Mouse (Mus musculus): ENCODE results near the gene Zfp3. TPM values are rescaled to one million over a fixed set of nuclear protein-coding genes. Genes with fewer than 3 reads are reported as not detected.

Zfp3 gene
- polyA plus RNA-seq, 2 experiments: 4.4 to 5.9 TPM

DNA sequence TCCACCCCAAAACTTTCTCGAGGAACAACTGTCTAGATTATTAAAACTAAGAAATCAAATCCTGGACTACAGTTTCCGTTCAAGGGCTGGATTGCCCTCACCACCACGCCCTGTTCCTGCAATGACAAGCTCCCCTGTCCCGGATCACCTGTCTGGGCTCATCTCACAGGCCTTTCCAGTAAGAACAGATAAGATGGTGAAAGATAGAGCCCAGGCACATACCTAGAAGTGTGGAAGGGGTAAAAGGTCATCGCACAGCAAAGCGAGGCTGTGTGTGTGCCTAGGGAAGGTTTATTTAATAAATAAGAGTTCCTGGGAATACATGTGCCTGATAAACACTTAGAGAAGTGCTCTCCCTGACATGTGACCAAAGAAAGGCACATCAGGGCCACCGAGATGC is 18.4 kb upstream of the Zfp3 start:
- ATAC-seq (ENCODE audit: low FRiP score, low read depth) (no peak), DNase-seq (ENCODE audit: low spot score) (no peak)
- H3K27ac ChIP-seq (replicated peaks; ENCODE audit: low read depth, low read length): no peak overlapping the region
- H3K9ac ChIP-seq (ENCODE audit: low read depth, low read length, severe bottlenecking): no peak overlapping the region
- H3K36me3 ChIP-seq (ENCODE audit: control insufficient read depth, insufficient read depth, low read length): no peaks in the 10 kb centered on the region
- no peaks in the 10 kb centered on the region for H3K9me3 ChIP-seq (ENCODE audit: control insufficient read depth, low read length)
- 85% methylated on average over 7 of the region's 7 CpGs for WGBS
- H3K4me3 ChIP-seq (replicated peaks; ENCODE audit: low read length): no peak overlapping the region
- H3K27me3 ChIP-seq (ENCODE audit: control insufficient read depth, insufficient read depth, low read length): no peaks in the 10 kb centered on the region
- no peaks in the 10 kb centered on the region for H3K4me1 ChIP-seq (ENCODE audit: control insufficient read depth, insufficient read depth, low read length)
- no peak overlapping the region for H3K4me2 ChIP-seq (replicated peaks; ENCODE audit: low read depth, low read length, severe bottlenecking)
- no peak for TF ChIP-seq POLR2A (IDR thresholded peaks at IDR 0.05; ENCODE audit: borderline replicate concordance, extremely low read depth, insufficient read depth, insufficient read length)

DNA sequence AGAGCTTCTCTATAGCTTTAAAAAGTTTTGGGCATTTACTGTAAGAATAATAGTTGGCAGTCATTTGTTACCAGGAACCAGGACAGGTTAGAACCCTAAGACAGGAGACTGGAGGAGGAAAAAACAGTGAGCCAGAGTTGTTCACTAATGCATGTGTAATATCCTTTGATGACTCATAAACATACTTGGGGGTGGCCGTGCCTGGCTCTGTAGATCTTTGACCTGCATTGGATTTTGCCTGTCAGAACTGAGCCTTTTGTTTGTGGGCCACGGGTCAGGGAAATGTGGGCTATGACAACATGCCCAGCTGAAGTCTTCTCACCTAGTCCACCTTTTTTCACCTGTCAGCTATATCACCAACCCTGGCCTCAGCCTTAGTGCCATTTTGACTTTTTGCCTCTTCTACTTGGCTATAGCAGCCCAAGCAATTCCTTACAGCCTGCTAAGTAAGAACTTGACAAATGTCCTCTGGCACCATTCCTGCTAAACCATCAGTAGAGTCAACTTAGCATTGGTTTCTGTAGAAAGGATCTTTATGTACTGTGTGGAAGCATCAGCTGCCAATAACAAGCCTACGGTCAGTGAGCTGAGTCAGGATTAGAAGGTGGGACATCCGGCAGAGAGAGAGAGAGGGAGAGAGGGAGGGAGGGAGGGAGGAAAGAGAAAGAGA is 16.0 kb upstream of the Zfp3 start:
- no peak overlapping the region for H3K4me2 ChIP-seq (replicated peaks; ENCODE audit: low read depth, low read length, severe bottlenecking)
- ATAC-seq (ENCODE audit: low FRiP score, low read depth) (no peak), DNase-seq (ENCODE audit: low spot score) (no peak)
- H3K9me3 ChIP-seq (ENCODE audit: control insufficient read depth, low read length): no peaks in the 10 kb centered on the region
- no peak overlapping the region for H3K27ac ChIP-seq (replicated peaks; ENCODE audit: low read depth, low read length)
- H3K4me1 ChIP-seq (ENCODE audit: control insufficient read depth, insufficient read depth, low read length): no peaks in the 10 kb centered on the region
- no peak for TF ChIP-seq POLR2A (IDR thresholded peaks at IDR 0.05; ENCODE audit: borderline replicate concordance, extremely low read depth, insufficient read depth, insufficient read length)
- 85% methylated on average over 4 of the region's 4 CpGs for WGBS
- no peak overlapping the region for H3K9ac ChIP-seq (ENCODE audit: low read depth, low read length, severe bottlenecking)
- H3K27me3 ChIP-seq (ENCODE audit: control insufficient read depth, insufficient read depth, low read length): no peaks in the 10 kb centered on the region
- no peak overlapping the region for H3K4me3 ChIP-seq (replicated peaks; ENCODE audit: low read length)
- H3K36me3 ChIP-seq (ENCODE audit: control insufficient read depth, insufficient read depth, low read length): no peaks in the 10 kb centered on the region

DNA sequence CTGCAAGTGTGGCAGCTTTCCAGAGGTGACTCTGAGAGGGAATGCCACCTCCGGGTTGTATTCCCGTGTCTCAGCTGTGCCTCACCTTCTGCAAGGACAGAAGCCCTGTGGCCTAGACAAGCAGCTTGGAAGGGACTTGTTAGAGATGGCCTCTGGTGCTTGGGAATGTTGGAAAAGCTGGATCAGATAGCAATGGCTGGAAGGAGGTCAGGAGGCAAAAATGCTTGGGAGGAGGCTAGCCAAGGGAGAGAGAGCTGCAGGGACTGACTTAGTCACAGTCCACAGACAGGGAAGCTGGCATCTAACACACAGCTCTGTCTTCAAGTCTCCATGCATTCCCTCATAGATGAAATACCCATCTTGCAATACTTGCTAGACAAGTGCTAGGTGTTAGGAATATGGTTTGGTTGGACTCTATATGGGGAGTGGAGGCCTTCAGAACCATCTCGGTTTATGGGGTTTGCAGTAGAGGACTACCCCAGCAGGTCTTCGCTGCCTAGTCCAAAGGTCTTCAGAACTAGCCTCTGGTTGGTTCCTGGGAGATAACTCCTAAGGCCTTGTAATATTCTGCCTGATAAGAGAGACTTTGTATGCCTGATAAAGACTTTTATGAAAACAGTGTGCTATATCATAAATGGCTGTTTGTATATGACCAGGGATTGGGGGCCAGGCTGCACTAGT is 11.5 kb upstream of the Zfp3 start:
- Histone ChIP-seq H3K4me1 (ENCODE audit: control insufficient read depth, insufficient read depth, low read length) (no peaks in the 10 kb centered on the region), H3K9me3 (ENCODE audit: control insufficient read depth, low read length) (no peaks in the 10 kb centered on the region), H3K4me3 (replicated peaks; ENCODE audit: low read length) (no peak overlapping the region), H3K27me3 (ENCODE audit: control insufficient read depth, insufficient read depth, low read length) (no peaks in the 10 kb centered on the region), H3K4me2 (replicated peaks; ENCODE audit: low read depth, low read length, severe bottlenecking) (no peak overlapping the region), H3K9ac (ENCODE audit: low read depth, low read length, severe bottlenecking) (no peak overlapping the region), H3K36me3 (ENCODE audit: control insufficient read depth, insufficient read depth, low read length) (no peaks in the 10 kb centered on the region), H3K27ac (replicated peaks; ENCODE audit: low read depth, low read length) (no peak overlapping the region)
- DNase-seq (ENCODE audit: low spot score): no peak
- ATAC-seq (ENCODE audit: low FRiP score, low read depth): no peak
- 78% methylated on average over 4 of the region's 4 CpGs for WGBS
- TF ChIP-seq POLR2A (IDR thresholded peaks at IDR 0.05; ENCODE audit: borderline replicate concordance, extremely low read depth, insufficient read depth, insufficient read length): no peak

DNA sequence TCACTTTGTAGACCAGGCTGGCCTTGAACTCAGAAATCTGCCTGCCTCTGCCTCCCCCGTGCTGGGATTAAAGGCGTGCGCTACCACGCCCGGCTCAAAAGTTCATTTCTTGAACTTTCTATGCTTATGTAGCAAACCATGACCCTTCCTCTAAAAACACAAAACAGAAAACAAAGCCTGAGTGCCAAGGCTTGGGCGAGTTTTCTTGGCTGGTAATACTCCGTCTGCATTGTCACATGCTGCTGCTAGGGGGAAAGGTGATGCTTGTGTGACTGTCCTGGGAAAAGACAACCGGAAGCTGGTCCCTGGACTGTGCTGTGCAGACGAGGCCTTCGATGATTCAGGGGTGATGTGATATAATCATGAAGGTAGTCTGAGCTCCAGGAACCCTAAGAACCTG is 10.9 kb upstream of the Zfp3 start:
- 86% methylated on average over 10 of the region's 10 CpGs for WGBS
- TF ChIP-seq POLR2A (IDR thresholded peaks at IDR 0.05; ENCODE audit: borderline replicate concordance, extremely low read depth, insufficient read depth, insufficient read length): no peak
- Histone ChIP-seq H3K27me3 (ENCODE audit: control insufficient read depth, insufficient read depth, low read length) (no peaks in the 10 kb centered on the region), H3K4me1 (ENCODE audit: control insufficient read depth, insufficient read depth, low read length) (no peaks in the 10 kb centered on the region), H3K4me2 (replicated peaks; ENCODE audit: low read depth, low read length, severe bottlenecking) (no peak overlapping the region), H3K36me3 (ENCODE audit: control insufficient read depth, insufficient read depth, low read length) (no peaks in the 10 kb centered on the region), H3K9ac (ENCODE audit: low read depth, low read length, severe bottlenecking) (no peak overlapping the region), H3K27ac (replicated peaks; ENCODE audit: low read depth, low read length) (no peak overlapping the region), H3K4me3 (replicated peaks; ENCODE audit: low read length) (no peak overlapping the region), H3K9me3 (ENCODE audit: control insufficient read depth, low read length) (no peaks in the 10 kb centered on the region)
- no peak for DNase-seq (ENCODE audit: low spot score)
- no peak for ATAC-seq (ENCODE audit: low FRiP score, low read depth)

DNA sequence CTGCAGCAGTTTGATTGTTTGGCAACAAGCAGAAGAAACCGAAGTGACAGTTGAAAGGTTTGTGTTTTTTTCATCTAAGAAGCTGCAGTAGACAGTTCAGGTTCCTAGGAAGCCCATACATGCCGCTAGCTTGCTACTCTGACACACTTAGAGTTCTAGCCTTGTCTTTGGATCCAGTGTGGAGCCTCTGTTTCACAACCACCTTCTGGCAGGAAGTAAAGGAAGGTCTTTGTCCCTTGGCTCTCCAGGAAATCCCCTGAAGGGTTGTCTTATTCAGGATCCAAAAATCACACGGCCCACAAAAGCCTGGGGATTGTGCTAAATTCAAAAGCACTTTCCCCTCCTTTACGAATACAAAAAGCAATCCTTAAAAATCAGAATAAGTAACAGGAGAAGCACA is 9.5 kb upstream of the Zfp3 start:
- DNase-seq (ENCODE audit: low spot score) (no peak), ATAC-seq (ENCODE audit: low FRiP score, low read depth) (no peak)
- H3K4me1 ChIP-seq (ENCODE audit: control insufficient read depth, insufficient read depth, low read length): no peaks in the 10 kb centered on the region
- no peak overlapping the region for H3K4me3 ChIP-seq (replicated peaks; ENCODE audit: low read length)
- TF ChIP-seq POLR2A (IDR thresholded peaks at IDR 0.05; ENCODE audit: borderline replicate concordance, extremely low read depth, insufficient read depth, insufficient read length): no peak
- no peak overlapping the region for H3K27ac ChIP-seq (replicated peaks; ENCODE audit: low read depth, low read length)
- H3K9ac ChIP-seq (ENCODE audit: low read depth, low read length, severe bottlenecking): no peak overlapping the region
- no peak overlapping the region for H3K4me2 ChIP-seq (replicated peaks; ENCODE audit: low read depth, low read length, severe bottlenecking)
- no peaks in the 10 kb centered on the region for H3K36me3 ChIP-seq (ENCODE audit: control insufficient read depth, insufficient read depth, low read length)
- WGBS: 71% methylated on average over 4 of the region's 4 CpGs
- H3K27me3 ChIP-seq (ENCODE audit: control insufficient read depth, insufficient read depth, low read length): no peaks in the 10 kb centered on the region
- H3K9me3 ChIP-seq (ENCODE audit: control insufficient read depth, low read length): no peaks in the 10 kb centered on the region
